Mouse (Mus musculus) midbrain, embryonic 14.5 days (tissue): ENCODE results near the gene Ccr9. TPM values are rescaled to one million over a fixed set of nuclear protein-coding genes. Genes with fewer than 3 reads are reported as not detected.

Source experiments
- ATAC-seq: fragments of 200-750 bp; cut with Nextera tagmentation; 2 replicates; pipeline ENCODE4 v1.8.0; 2017; ENCODE audit warnings: moderate number of reproducible peaks, moderate library complexity; ENCODE audit not compliant: low FRiP score, low TSS enrichment
- DNase-seq: peaks from one replicate; pipeline ENCODE4 v3.0.0-alpha.2; 2015
- H3K27ac ChIP-seq: fragments of 300-500 bp; sonication (generic); replicated peaks from 2 replicates; pipeline ENCODE4 v1.5.1; 2014; ENCODE audit warnings: mild to moderate bottlenecking, low read depth, low read length, moderate library complexity
- H3K27me3 ChIP-seq: fragments of 300-500 bp; sonication (generic); 2 replicates; pipeline ENCODE4 v1.6.1; 2014; ENCODE audit warnings: low read length, control low read depth, mixed read lengths; ENCODE audit not compliant: control insufficient read depth, insufficient read depth
- H3K36me3 ChIP-seq: fragments of 300-500 bp; sonication (generic); 2 replicates; pipeline ENCODE4 v1.6.1; 2014; ENCODE audit warnings: low read length, control low read depth; ENCODE audit not compliant: control insufficient read depth, insufficient read depth
- H3K4me1 ChIP-seq: fragments of 300-500 bp; sonication (generic); 2 replicates; pipeline ENCODE4 v1.6.1; 2014; ENCODE audit warnings: mild to moderate bottlenecking, antibody characterized with exemption, low read length, control low read depth; ENCODE audit not compliant: control insufficient read depth, insufficient read depth
- H3K4me2 ChIP-seq: fragments of 300-500 bp; sonication (generic); 2 replicates; pipeline ENCODE4 v1.6.1; 2014; ENCODE audit warnings: mild to moderate bottlenecking, low read length, moderate library complexity
- H3K4me3 ChIP-seq: fragments of 300-500 bp; sonication (generic); replicated peaks from 2 replicates; pipeline ENCODE4 v1.5.1; 2014; ENCODE audit warnings: low read depth, low read length
- H3K9ac ChIP-seq: fragments of 300-500 bp; sonication (generic); replicated peaks from 2 replicates; pipeline ENCODE4 v1.6.1; 2014; ENCODE audit warnings: mild to moderate bottlenecking, low read length, moderate library complexity
- H3K9me3 ChIP-seq: fragments of 300-500 bp; sonication (generic); 2 replicates; pipeline ENCODE4 v1.6.1; 2016; ENCODE audit warnings: low read length, control low read depth, mixed read lengths; ENCODE audit not compliant: control insufficient read depth
- WGBS: fragments of 180-500 bp; shearing (Covaris S2); extraction: QIAGEN DNeasy Blood & Tissue Kit; methylation state at CpG from one replicate; pipeline ENCODE4 v1.1.7; 2014; 5-methylcytosine and 5-hydroxymethylcytosine counted together
- polyA plus RNA-seq: library from polyadenylated mRNA; unstranded; fragments of >200 nt; fragmentation: Nextera tagmentation; extraction: Ambion mirVana; gene quantifications from 2 replicates; pipeline ENCODE4 v1.2.1, GENCODE M21; 2014

The Ccr9 gene
- 0.16 and 0.51 TPM in 2 replicates for polyA plus RNA-seq

DNA sequence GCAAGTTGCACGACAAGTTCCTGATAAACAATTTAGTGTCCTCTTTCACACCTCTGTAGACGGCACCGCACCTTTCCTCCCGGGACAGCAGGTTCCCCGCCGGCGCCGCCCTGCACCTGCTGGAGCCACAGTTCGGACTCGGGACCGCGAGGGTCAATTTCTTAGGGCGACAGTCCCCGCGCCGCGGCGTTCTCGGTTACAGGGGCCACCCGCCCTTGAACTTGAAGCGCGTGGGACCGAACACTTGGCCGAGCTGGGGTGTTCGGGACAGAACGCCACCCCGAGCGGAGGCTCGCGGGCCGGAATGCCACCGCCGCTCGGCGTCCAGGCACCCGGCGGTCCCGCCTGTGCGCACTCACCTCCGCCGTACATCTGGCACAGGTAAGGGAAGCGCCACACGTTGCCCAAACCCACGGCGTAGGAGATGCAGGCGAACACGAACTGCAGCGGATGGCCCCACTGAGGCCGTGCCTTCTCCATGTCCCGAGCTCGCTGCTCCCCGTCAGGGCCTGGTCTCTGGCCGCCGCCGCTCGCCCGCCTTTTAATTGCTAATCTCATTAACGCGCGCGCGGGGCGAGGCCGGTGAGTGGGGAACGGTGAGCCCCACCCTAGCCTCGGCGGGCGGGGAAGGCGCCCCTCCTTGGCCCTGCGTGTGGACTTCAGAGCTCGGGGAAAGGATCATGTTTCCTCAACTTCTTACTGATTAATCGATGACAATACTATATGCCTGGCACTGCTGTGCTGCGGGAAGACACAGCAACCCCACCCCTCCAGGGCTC, at the start of gene Ccr9, which contains the start of gene Slc6a20a:
Gene Ccr9, plus strand, starts transcription at position 113 of the 779 bp plus-strand sequence.
Gene Slc6a20a, minus strand, starts transcription at position 559 of the 779 bp plus-strand sequence.
- ATAC-seq (no peak), DNase-seq (peak; percentile 46)
- Histone ChIP-seq H3K36me3 (no peaks in the 10 kb centered on the region), H3K4me3 (peak within 1 kb of the TSS; percentile 41), H3K9ac (peak within 1 kb of the TSS; percentile 45; the same call in 1 of the 2 replicates), H3K4me2 (peak within 1 kb of the TSS; percentile 71), H3K27me3 (peaks cover 32% of the 10 kb centered on the region), H3K9me3 (no peaks in the 10 kb centered on the region), H3K27ac (no peak within 1 kb of the TSS), H3K4me1 (peaks cover 9% of the 10 kb centered on the region; the same call in 1 of the 2 replicates)
- WGBS = under 1% methylated on average over 73 of the region's 73 CpGs

DNA sequence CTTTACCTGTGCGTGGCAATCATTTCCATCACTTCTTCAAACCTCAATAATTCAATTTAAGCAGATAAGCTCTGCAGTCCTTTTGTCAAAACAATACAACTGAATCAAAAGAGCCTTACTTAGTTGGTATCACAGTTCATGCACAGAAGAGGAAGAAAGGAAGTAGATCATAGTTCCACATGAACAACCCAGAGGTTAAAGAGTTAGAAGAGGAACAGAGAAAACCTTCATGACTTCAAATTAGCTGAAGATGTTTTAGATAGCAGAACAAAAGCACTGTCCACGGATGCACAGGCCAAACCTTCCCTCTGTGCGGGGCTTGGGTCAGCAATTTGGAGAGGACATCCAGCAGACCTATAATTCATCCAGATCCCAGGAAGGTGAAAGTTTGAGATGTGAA, 46.6 kb upstream of the Ccr9 start:
- ATAC-seq = no peak
- H3K27me3 ChIP-seq = no peaks in the 10 kb centered on the region
- H3K9me3 ChIP-seq = no peaks in the 10 kb centered on the region
- no peak overlapping the region for H3K4me3 ChIP-seq
- DNase-seq = no peak
- H3K36me3 ChIP-seq = no peaks in the 10 kb centered on the region
- H3K4me1 ChIP-seq = no peaks in the 10 kb centered on the region
- H3K4me2 ChIP-seq = no peak overlapping the region
- no peak overlapping the region for H3K9ac ChIP-seq
- 85% methylated on average over 3 of the region's 3 CpGs for WGBS
- no peak overlapping the region for H3K27ac ChIP-seq

GRCm38 (mm10) chr9:123632281-123632680, 46.0 kb upstream of the Ccr9 start, which contains the start of gene Slc6a20b:
TSS of gene Slc6a20b (minus strand) at chr9:123632565.
- Histone ChIP-seq H3K9ac (no peak within 1 kb of the TSS), H3K9me3 (no peaks in the 10 kb centered on the region), H3K36me3 (no peaks in the 10 kb centered on the region), H3K27ac (no peak within 1 kb of the TSS), H3K27me3 (no peaks in the 10 kb centered on the region), H3K4me3 (no peak within 1 kb of the TSS), H3K4me2 (no peak within 1 kb of the TSS), H3K4me1 (no peaks in the 10 kb centered on the region)
- no peak for DNase-seq
- ATAC-seq = no peak
- WGBS = 84% methylated on average over 6 of the region's 6 CpGs

- H3K9ac ChIP-seq = no peak overlapping the region
- DNase-seq = no peak
- H3K27me3 ChIP-seq = no peaks in the 10 kb centered on the region
- no peaks in the 10 kb centered on the region for H3K4me1 ChIP-seq
- no peak overlapping the region for H3K4me2 ChIP-seq
- no peak overlapping the region for H3K4me3 ChIP-seq
- no peak overlapping the region for H3K27ac ChIP-seq
- 88% methylated on average over 3 of the region's 3 CpGs for WGBS
- no peak for ATAC-seq
- no peaks in the 10 kb centered on the region for H3K36me3 ChIP-seq
- H3K9me3 ChIP-seq = no peaks in the 10 kb centered on the region
Observed at GRCm38 (mm10) chr9:123632993-123633392, 45.2 kb upstream of the Ccr9 start.

DNA sequence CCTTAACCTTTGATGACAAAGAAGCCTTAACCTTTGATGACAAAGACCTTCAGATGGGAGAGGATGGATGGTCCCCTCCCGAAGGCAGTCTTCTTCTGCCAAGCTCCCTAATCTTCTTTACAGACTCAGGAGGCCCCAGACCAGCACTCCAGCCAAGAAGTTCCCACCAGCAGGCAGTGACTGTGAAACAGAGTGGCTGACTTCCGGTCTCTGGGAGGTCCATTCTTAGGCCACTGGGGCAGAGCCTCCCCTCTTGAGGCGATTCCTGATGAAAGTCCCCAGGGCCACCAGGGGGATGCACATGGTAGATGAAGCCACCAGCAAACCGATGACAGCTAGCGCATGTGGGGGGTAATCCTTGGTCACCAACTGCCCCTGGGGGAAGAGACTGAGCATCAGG, 41.5 kb upstream of the Ccr9 start:
- H3K9me3 ChIP-seq = no peaks in the 10 kb centered on the region
- H3K27ac ChIP-seq = no peak overlapping the region
- ATAC-seq (no peak), DNase-seq (no peak)
- H3K4me1 ChIP-seq = no peaks in the 10 kb centered on the region
- no peak overlapping the region for H3K9ac ChIP-seq
- 68% methylated on average over 5 of the region's 5 CpGs for WGBS
- H3K36me3 ChIP-seq = no peaks in the 10 kb centered on the region
- H3K4me2 ChIP-seq = no peak overlapping the region
- H3K4me3 ChIP-seq = no peak overlapping the region
- H3K27me3 ChIP-seq = no peaks in the 10 kb centered on the region

- no peak overlapping the region for H3K27ac ChIP-seq
- H3K4me1 ChIP-seq = no peaks in the 10 kb centered on the region
- no peak overlapping the region for H3K4me2 ChIP-seq
- no peak for ATAC-seq
- H3K9me3 ChIP-seq = no peaks in the 10 kb centered on the region
- DNase-seq = no peak
- H3K9ac ChIP-seq = no peak overlapping the region
- H3K4me3 ChIP-seq = no peak overlapping the region
- H3K27me3 ChIP-seq = no peaks in the 10 kb centered on the region
- no peaks in the 10 kb centered on the region for H3K36me3 ChIP-seq
Observed at GRCm38 (mm10) chr9:123638231-123638630, 40.0 kb upstream of the Ccr9 start.

GRCm38 (mm10) chr9:123638668-123639089, 39.6 kb upstream of the Ccr9 start:
- H3K4me2 ChIP-seq = no peak overlapping the region
- no peaks in the 10 kb centered on the region for H3K27me3 ChIP-seq
- no peaks in the 10 kb centered on the region for H3K9me3 ChIP-seq
- 96% methylated on average over 1 of the region's 1 CpGs for WGBS
- no peak overlapping the region for H3K9ac ChIP-seq
- no peaks in the 10 kb centered on the region for H3K4me1 ChIP-seq
- no peak for ATAC-seq
- H3K36me3 ChIP-seq = no peaks in the 10 kb centered on the region
- peak; percentile 66 for DNase-seq
- no peak overlapping the region for H3K4me3 ChIP-seq
- H3K27ac ChIP-seq = no peak overlapping the region

DNA sequence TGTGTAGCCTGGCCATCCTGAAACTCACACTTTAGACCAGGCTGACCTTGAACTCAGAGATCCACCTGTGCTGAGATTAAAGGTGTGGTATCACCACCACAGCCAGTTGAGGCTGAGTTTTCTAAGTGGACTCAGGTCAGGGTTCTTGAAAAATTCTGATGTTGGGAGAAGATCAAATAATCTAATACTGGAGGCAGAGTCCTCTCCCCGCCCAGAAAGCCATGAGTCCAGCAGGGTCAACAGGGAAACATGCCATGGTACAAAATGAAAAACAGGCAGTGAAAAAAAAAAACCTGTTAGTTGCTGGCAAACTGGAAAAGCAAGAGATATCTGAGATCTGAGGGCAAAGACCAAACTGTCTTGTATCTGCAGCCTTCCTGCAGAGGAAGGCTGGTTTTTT, 38.1 kb upstream of the Ccr9 start:
- Histone ChIP-seq H3K27ac (no peak overlapping the region), H3K4me2 (no peak overlapping the region), H3K36me3 (no peaks in the 10 kb centered on the region), H3K9me3 (no peaks in the 10 kb centered on the region), H3K4me1 (no peaks in the 10 kb centered on the region), H3K27me3 (no peaks in the 10 kb centered on the region), H3K4me3 (no peak overlapping the region), H3K9ac (no peak overlapping the region)
- WGBS = 77% methylated on average over 1 of the region's 1 CpGs
- DNase-seq (no peak), ATAC-seq (no peak)
